Mouse (Mus musculus) liver, embryonic 14.5 days (tissue): ENCODE measurements around the gene Pknox1. TPM values are rescaled to one million over a fixed set of nuclear protein-coding genes. Genes with fewer than 3 reads are reported as not detected.
"Not testable (repeated sequence)": the region's sequence is repeated elsewhere in the genome, so short reads cannot be mapped to it uniquely, and the experiment has no call there.

Experiments used
- ATAC-seq: fragments of 200-750 bp; cut with Nextera tagmentation; 2 replicates; pipeline ENCODE4 v1.8.0; 2017; ENCODE audit warnings: moderate number of reproducible peaks, mild to moderate bottlenecking, moderate library complexity; ENCODE audit not compliant: insufficient read depth
- DNase-seq, 3 experiments: peaks; one replicate each; pipeline ENCODE4 v3.0.0-alpha.2; 2012 to 2013; ENCODE audit warnings: low read depth in 3 of 3, low spot score in 3 of 3
- H3K27ac ChIP-seq: fragments of 300-500 bp; sonication (generic); 2 replicates; pipeline ENCODE4 v1.5.1; 2014; ENCODE audit warnings: moderate library complexity, mild to moderate bottlenecking, control low read depth, inconsistent platforms
- H3K27me3 ChIP-seq: fragments of 300-500 bp; sonication (generic); 2 replicates; pipeline ENCODE4 v1.6.1; 2014; ENCODE audit warnings: mild to moderate bottlenecking, low read length, moderate library complexity; ENCODE audit not compliant: control insufficient read depth, insufficient read depth
- H3K36me3 ChIP-seq: fragments of 300-500 bp; sonication (generic); replicated peaks from 2 replicates; pipeline ENCODE4 v1.6.1; 2014; ENCODE audit warnings: low read depth; ENCODE audit not compliant: control insufficient read depth, insufficient read depth
- H3K4me1 ChIP-seq, 2 experiments: fragments of 200-500 bp in 1 of 2; fragments of 300-500 bp in 1 of 2; sonication (generic) in 1 of 2; replicated peaks; 2 replicates each; pipeline ENCODE4 v1.6.1; 2012 to 2014; ENCODE audit warnings: antibody characterized with exemption in 1 of 2, inconsistent platforms in 1 of 2, low read length in 1 of 2; ENCODE audit not compliant: control insufficient read depth in 2 of 2, insufficient read depth in 2 of 2
- H3K4me2 ChIP-seq: fragments of 300-500 bp; sonication (generic); 2 replicates; pipeline ENCODE4 v1.6.1; 2014; ENCODE audit warnings: low read depth, mild to moderate bottlenecking, control low read depth, moderate library complexity
- H3K4me3 ChIP-seq, 2 experiments: fragments of 200-500 bp in 1 of 2; fragments of 300-500 bp in 1 of 2; sonication (generic) in 1 of 2; 2 replicates each; pipeline ENCODE4 v1.5.1; 2012 to 2014; ENCODE audit warnings: low read depth in 2 of 2, low read length in 2 of 2, mild to moderate bottlenecking in 2 of 2, control low read depth in 1 of 2, inconsistent platforms in 1 of 2, moderate library complexity in 1 of 2; ENCODE audit not compliant: insufficient read depth in 1 of 2
- H3K9ac ChIP-seq: fragments of 300-500 bp; sonication (generic); replicated peaks from 2 replicates; pipeline ENCODE4 v1.6.1; 2014; ENCODE audit warnings: mild to moderate bottlenecking, control low read depth, moderate library complexity
- H3K9me3 ChIP-seq: fragments of 300-500 bp; sonication (generic); 2 replicates; pipeline ENCODE4 v1.6.1; 2016; ENCODE audit warnings: low read length, mixed read lengths; ENCODE audit not compliant: control insufficient read depth
- CTCF ChIP-seq: IDR thresholded peaks from 2 replicates; pipeline ENCODE4 v1.5.1; 2016; ENCODE audit warnings: antibody characterized with exemption, low read depth, control low read depth
- EP300 ChIP-seq: IDR thresholded peaks from 2 replicates; pipeline ENCODE4 v1.6.1; 2016; ENCODE audit warnings: antibody characterized with exemption, low read depth
- WGBS: fragments of 180-500 bp; shearing (Covaris S2); extraction: QIAGEN DNeasy Blood & Tissue Kit; methylation state at CpG from one replicate; pipeline ENCODE4 v1.1.7; 2014; ENCODE audit not compliant: insufficient replicate concordance; 5-methylcytosine and 5-hydroxymethylcytosine counted together
- polyA plus RNA-seq, 2 experiments: library from polyadenylated mRNA; depleted of rRNA in 1 of 2; stranded (reverse) in 1 of 2; unstranded in 1 of 2; fragments of >200 nt; fragmentation: Nextera tagmentation in 1 of 2; extraction: Ambion mirVana in 1 of 2; gene quantifications; 2 replicates each; pipeline versions ENCODE4 v1.2.1 to v1.2.3; 2012 to 2014

Gene Pknox1
- polyA plus RNA-seq, 2 experiments, result 7.0 to 10.6 TPM

DNA sequence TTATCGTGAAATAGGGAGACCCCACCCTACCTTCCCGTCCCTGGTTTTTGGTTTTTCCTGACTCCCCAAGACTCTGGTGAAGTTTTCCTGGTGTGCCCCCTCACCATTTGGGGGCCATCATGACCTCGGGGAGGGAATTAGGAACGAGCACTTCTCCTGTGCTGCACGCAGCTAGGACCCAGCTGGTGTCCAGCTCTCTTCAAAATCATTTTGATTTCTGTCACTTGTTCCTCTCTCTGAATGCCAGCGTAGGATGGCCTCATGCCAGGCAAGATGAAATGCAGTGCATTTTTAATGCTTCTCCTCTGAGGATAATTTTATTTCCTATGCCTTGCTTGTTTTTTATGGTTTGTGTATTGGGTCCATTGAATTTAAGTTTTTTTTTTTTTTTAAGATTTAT is 42.6 kb upstream of the Pknox1 start:
- Histone ChIP-seq H3K27ac (no peak overlapping the region), H3K4me1 (peaks cover 7 to 13% of the 10 kb centered on the region in 2 experiments; a peak in 3 of 4 replicates), H3K9ac (no peak overlapping the region), H3K4me3 (no peak overlapping the region), H3K27me3 (no peaks in the 10 kb centered on the region), H3K36me3 (no peaks in the 10 kb centered on the region; the same call in 1 of the 2 replicates), H3K4me2 (no peak overlapping the region), H3K9me3 (no peaks in the 10 kb centered on the region)
- DNase-seq (no peak), ATAC-seq (no peak)
- no peak for TF ChIP-seq CTCF
- no peak for TF ChIP-seq EP300
- WGBS, result 71% methylated on average over 6 of the region's 6 CpGs

DNA sequence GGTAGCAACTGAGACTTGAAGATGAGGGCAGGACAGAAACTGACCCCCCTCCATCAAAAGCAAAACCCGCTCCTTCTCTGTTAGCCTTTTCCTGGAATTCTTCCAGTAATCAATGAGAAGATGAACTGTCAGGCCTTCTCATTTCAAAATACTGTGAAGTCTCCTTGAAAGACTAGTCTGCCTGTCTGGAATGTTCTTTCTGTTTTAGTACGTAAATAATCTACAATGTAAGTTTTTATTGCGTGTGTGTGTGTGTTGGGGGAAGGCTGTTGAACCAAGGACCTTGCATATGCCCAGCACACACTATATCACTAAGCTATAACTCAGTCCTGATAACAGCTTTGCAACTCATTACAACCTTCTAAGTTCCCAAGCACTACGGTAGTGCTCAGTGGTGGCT is 39.4 kb upstream of the Pknox1 start:
- Histone ChIP-seq H3K9me3 (no peaks in the 10 kb centered on the region), H3K27me3 (no peaks in the 10 kb centered on the region), H3K9ac (no peak overlapping the region), H3K27ac (no peak overlapping the region), H3K4me3 (no peak overlapping the region), H3K36me3 (peaks cover 8% of the 10 kb centered on the region), H3K4me1 (peaks cover 4 to 10% of the 10 kb centered on the region in 2 experiments; a peak in 3 of 4 replicates), H3K4me2 (no peak overlapping the region)
- ATAC-seq (no peak), DNase-seq (no peak)
- WGBS, result 72% methylated on average over 4 of the region's 4 CpGs
- no peak for TF ChIP-seq CTCF
- TF ChIP-seq EP300, result no peak

DNA sequence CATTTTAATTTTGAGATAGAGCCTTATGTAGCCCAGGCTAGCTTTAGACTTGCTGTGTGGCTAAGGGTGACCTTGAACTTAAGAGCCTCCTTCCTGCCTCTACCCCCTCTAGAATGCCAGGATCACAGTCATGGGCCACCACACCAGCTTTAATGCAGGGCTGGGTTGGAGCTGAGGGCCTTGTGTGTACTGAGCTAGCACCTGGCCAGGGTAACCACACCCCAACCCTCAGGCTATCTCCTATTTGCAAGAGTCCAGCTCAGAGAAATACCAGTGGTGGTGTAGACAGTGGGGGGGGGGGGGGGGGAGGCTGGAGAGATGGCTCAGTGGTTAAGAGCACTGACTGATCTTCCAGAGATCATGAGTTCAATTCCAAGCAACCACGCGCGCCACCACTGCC is 38.7 kb upstream of the Pknox1 start:
- Histone ChIP-seq H3K4me1 (peaks cover 4 to 7% of the 10 kb centered on the region in 2 experiments; a peak in 3 of 4 replicates), H3K9me3 (no peaks in the 10 kb centered on the region), H3K27me3 (no peaks in the 10 kb centered on the region), H3K4me2 (no peak overlapping the region), H3K4me3 (no peak overlapping the region), H3K36me3 (peaks cover 8% of the 10 kb centered on the region), H3K27ac (no peak overlapping the region), H3K9ac (no peak overlapping the region)
- DNase-seq (no peak), ATAC-seq (no peak)
- 98% methylated on average over 3 of the region's 3 CpGs for WGBS
- TF ChIP-seq EP300 (no peak), CTCF (no peak)

DNA sequence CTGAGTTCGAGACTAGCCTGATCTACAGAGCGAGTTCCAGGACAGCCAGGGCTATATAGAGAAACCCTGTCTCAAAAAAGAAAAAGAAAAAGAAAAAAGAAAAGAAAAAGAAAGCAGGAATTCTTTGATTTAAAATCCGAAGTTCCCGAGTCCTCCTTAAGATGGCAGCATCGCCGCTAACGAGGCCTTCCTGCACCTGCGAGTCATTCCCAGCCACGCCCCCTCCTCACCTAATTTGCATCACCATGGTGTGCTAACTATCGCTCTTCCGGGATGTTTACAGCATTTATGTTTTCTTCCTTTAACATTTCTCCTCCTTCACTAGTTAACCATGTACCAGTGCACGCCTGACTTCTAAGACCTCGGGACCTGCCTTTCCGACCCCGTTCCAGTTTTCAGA is 35.2 kb upstream of the Pknox1 start:
- WGBS, result 59% methylated on average over 15 of the region's 15 CpGs
- DNase-seq, result no peak

DNA sequence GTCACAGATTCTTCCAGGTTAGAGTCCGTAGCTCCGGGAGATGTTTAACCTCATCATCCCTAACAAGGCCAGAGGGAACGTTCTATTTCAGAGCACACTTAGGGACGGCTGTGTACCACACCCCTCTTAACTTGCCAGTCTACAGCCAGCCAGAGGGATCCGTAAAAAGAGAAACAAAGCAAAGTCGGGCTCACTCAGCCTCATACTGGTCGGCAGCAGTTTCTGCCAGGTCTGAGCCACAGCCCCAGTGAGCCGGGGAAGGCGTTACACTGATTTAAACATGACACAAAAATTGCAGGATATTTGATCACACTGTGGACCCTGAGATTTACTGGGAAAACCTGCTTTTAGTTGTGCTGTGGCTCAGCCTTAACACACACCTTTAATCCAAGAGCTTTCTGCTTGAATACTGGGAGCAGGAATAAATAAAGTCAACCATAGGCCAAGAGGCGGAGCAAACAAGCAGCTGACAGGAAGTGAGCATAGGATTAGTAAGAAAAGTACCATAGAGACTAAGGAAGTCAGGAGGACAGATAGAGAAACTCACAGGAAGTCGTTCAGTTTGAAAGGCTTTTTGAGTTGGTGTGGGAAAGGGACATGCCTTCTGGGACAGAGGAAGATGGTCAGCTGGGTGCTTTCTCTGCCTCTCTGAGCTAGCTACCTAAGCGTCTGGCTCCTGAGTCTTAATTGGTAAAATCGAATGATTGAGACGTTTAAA is 32.9 kb upstream of the Pknox1 start:
- H3K9ac ChIP-seq, result no peak overlapping the region
- H3K9me3 ChIP-seq, result no peaks in the 10 kb centered on the region
- H3K27ac ChIP-seq, result no peak overlapping the region
- DNase-seq (no peak), ATAC-seq (no peak)
- H3K27me3 ChIP-seq, result no peaks in the 10 kb centered on the region
- no peaks in the 10 kb centered on the region for H3K4me1 ChIP-seq
- H3K4me2 ChIP-seq, result no peak overlapping the region
- no peak for TF ChIP-seq EP300
- no peak for TF ChIP-seq CTCF
- no peak overlapping the region for H3K4me3 ChIP-seq
- H3K36me3 ChIP-seq, result peaks cover 8% of the 10 kb centered on the region
- WGBS, result 76% methylated on average over 14 of the region's 14 CpGs

More for the DNA sequence above, 35.2 kb upstream of the Pknox1 start:
- Histone ChIP-seq H3K4me3 (no peak overlapping the region), H3K36me3 (peaks cover 8% of the 10 kb centered on the region), H3K27ac (no peak overlapping the region), H3K27me3 (no peaks in the 10 kb centered on the region), H3K4me2 (no peak overlapping the region), H3K9ac (no peak overlapping the region), H3K4me1 (no peaks in the 10 kb centered on the region), H3K9me3 (no peaks in the 10 kb centered on the region)
- TF ChIP-seq EP300, result no peak
- TF ChIP-seq CTCF, result peak; percentile 58
- no peak for ATAC-seq

DNA sequence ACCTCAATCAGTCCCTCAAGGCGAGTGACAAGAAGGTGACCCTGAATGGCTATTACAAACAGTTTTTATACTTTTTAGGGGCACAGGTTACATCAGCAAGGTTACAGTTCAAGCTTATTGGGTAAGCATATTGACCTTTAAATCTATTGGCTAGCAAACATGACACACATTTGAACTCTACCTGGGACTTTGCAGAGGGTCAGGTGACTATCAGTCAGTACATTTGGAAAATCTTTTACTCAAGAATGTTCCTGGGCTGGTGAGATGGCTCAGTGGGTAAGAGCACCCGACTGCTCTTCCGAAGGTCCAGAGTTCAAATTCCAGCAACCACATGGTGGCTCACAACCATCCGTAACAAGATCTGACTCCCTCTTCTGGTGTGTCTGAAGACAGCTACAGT is 32.2 kb upstream of the Pknox1 start:
- not testable (repeated sequence) for H3K36me3 ChIP-seq, ATAC-seq, H3K9me3 ChIP-seq, DNase-seq, H3K27me3 ChIP-seq, H3K4me2 ChIP-seq, H3K4me3 ChIP-seq, H3K4me1 ChIP-seq, H3K27ac ChIP-seq, H3K9ac ChIP-seq
- WGBS, result 63% methylated on average over 3 of the region's 4 CpGs
